Mouse (Mus musculus): ENCODE results near the gene Chd9. TPM values are rescaled to one million over a fixed set of nuclear protein-coding genes. Genes with fewer than 3 reads are reported as not detected.

The Chd9 gene
- polyA plus RNA-seq, 1 experiment from 2014 or later, result 89.0 TPM

DNA sequence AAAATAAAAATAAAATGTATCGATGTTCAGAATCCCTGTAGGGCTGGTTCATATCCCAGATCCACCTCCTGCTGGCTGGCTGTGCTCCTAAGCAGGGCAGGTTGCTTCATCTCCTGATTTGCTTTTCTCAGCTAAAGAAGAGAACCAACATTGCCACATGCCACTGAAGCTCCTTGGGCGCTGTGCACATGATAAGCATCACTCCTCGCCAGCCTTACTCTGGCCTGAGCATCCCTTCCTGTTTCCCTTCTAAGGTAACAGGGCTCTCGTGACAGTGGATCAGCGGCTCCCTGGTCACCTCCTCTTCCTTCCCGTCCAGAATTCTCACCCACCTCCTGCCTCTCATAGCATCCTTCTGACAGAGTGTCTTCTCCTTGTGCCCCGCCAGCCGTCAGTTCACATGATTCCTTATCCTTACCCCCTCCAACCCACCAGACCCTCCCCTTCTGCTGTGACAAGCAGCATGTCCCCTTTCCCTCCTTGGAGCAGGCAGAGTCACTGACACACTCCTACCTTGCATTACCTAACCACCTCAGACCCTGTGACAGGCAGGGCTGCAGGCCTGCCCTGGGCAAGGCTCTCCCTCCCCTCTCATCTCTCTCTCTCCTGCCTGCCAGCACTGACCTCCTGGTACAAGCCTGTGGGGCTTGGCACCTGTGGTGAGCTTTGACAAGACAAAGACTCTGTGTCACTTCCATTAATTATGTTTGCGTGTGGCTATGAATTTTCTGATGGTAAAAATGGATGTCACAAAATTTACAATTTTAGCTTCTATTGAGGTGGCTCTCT, 16.2 kb downstream of the Chd9 start:
- no peak for ATAC-seq (ENCODE audit: low FRiP score)
- peak overlapping the region; percentile 46; the same call in 1 of the 2 replicates for H3K9ac ChIP-seq
- no peaks in the 10 kb centered on the region for H3K36me3 ChIP-seq
- no peak overlapping the region for H3K4me3 ChIP-seq
- WGBS, result 70% methylated on average over 9 of the region's 9 CpGs
- H3K4me1 ChIP-seq (replicated peaks), result peaks cover 24% of the 10 kb centered on the region
- no peak overlapping the region for H3K27ac ChIP-seq
- H3K9me3 ChIP-seq, result no peaks in the 10 kb centered on the region
- no peaks in the 10 kb centered on the region for H3K27me3 ChIP-seq
- H3K4me2 ChIP-seq, result no peak overlapping the region

DNA sequence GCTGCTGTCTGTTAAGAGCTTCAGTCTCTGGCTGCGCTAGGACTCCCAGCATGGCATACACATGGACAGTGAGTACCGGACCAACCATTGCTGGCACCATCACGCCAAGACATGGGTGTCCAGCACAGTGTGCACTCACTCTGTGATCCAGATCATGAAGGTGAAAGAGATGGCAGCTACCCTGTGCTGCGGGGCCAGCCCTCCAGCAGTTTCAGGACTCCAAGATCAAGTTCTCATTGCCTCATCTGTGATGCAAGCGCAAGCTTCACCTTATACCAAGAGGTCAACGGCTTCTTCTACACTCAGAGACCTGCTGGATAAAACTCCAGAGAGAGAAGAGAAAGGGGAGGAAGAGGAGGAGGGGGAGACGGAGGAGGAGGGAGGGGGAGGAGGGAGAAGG, 19.8 kb downstream of the Chd9 start:
- H3K36me3 ChIP-seq, result peaks cover 3% of the 10 kb centered on the region; the same call in 1 of the 2 replicates
- no peak for ATAC-seq (ENCODE audit: low FRiP score)
- H3K9ac ChIP-seq, result no peak overlapping the region
- H3K27ac ChIP-seq, result no peak overlapping the region
- H3K9me3 ChIP-seq, result no peaks in the 10 kb centered on the region
- no peak overlapping the region for H3K4me3 ChIP-seq
- WGBS, result 90% methylated on average over 7 of the region's 7 CpGs
- no peaks in the 10 kb centered on the region for H3K27me3 ChIP-seq
- H3K4me2 ChIP-seq, result no peak overlapping the region
- peaks cover 27% of the 10 kb centered on the region for H3K4me1 ChIP-seq (replicated peaks)

DNA sequence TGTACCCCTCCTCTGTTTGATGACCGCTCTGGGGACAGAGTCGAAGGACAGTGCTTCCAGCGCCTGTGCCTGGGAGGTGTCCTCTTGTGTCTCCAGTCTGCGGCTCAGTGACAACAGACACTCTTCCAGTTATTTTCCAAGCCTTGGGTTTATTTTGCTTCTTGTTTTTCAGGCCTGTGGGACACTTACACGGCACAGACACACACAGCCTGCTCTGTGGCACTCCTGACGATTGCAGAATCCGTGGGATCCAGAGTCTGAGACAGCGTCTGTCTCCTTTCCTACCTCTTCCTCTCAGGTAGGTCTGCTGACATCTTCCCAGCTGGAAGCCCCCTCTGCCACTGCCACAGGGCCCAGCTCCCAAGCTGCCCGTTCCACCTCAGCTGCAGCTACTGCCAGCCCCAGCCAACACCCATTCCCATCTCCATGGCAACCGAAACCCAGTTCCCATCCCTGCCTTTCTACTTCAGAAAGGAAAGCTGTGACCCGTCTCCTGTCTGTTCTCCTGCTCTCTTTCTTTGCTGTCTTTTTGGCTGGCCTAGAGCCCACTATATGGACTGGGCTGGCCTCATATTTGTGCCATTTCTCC, 21.4 kb downstream of the Chd9 start:
- Histone ChIP-seq H3K9ac (peak overlapping the region; percentile 47), H3K27ac (peak overlapping the region; percentile 86), H3K4me1 (replicated peaks) (peaks cover 32% of the 10 kb centered on the region), H3K36me3 (peaks cover 3% of the 10 kb centered on the region; the same call in 1 of the 2 replicates), H3K27me3 (no peaks in the 10 kb centered on the region), H3K4me3 (no peak overlapping the region), H3K9me3 (no peaks in the 10 kb centered on the region), H3K4me2 (no peak overlapping the region)
- ATAC-seq (ENCODE audit: low FRiP score), result 0 out of 2 replicates have a peak, but pooled peaks have one; percentile 59
- 36% methylated on average over 11 of the region's 11 CpGs for WGBS

DNA sequence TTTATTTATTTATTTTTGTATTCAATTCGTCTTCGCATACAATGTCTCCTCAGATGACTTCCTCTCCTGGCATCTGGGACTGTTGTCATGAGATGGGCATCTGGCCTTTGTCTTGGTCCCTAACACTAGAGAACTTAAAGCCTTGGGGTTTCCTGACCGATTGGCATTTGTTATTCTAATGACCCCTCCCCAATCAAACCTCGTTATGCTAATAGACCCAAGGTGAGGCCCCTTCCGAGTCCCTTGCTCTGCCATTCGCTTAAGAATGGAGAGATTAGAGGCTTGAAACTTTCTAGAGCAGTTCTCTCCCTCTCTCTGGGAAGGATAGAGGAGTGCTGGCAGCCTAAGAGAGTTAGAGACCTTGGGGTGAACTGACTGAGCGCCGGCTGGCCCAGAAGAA, 23.4 kb downstream of the Chd9 start:
- no peak for ATAC-seq (ENCODE audit: low FRiP score)
- no peak overlapping the region for H3K9ac ChIP-seq
- no peaks in the 10 kb centered on the region for H3K9me3 ChIP-seq
- H3K27ac ChIP-seq, result no peak overlapping the region
- 37% methylated on average over 8 of the region's 8 CpGs for WGBS
- no peak overlapping the region for H3K4me2 ChIP-seq
- no peak overlapping the region for H3K4me3 ChIP-seq
- H3K4me1 ChIP-seq (replicated peaks), result peaks cover 38% of the 10 kb centered on the region
- H3K27me3 ChIP-seq, result no peaks in the 10 kb centered on the region
- peaks cover 3% of the 10 kb centered on the region; the same call in 1 of the 2 replicates for H3K36me3 ChIP-seq

DNA sequence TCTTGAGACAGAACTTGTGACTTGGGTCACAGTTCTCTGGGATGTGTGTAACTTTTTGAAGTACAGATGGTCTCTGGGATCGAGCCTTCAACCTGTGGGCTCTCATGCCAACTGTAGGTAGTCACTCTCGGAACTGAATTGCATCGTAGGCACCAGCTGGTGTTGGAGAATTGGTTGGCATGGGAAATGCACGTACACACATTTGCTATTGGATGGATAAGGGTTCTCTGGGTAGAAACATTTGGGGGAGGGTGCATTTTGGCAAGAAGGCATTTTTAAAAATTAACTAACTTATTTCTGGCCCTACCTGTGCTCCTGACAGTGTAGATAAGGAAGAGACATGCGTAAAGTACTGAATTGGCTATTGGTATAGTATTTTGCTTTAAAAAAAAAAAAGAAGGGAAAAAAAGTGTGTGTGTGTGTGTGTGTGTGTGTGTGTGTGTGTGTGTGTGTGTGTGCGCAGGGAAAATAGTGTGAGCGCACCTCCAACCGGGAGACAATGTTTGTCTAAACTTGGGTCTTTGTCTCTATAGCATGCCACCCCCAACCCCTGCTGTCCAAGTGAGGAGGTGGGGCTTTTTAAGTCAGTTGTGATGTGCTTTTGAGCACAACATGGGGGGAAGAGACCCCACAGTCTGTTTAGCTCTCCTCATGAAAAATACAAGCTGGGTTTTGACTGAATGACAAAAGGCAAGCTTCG, 26.0 kb downstream of the Chd9 start:
- Histone ChIP-seq H3K4me2 (peak overlapping the region; percentile 17), H3K36me3 (peaks cover 3% of the 10 kb centered on the region; the same call in 1 of the 2 replicates), H3K9ac (0 out of 2 replicates have a peak overlapping the region, but pooled peaks have one; percentile 8), H3K27ac (peak overlapping the region; percentile 83), H3K9me3 (no peaks in the 10 kb centered on the region), H3K4me3 (no peak overlapping the region), H3K27me3 (no peaks in the 10 kb centered on the region), H3K4me1 (replicated peaks) (peaks cover 42% of the 10 kb centered on the region)
- no peak; the same call in none of the 2 replicates for ATAC-seq (ENCODE audit: low FRiP score)
- WGBS, result 40% methylated on average over 9 of the region's 9 CpGs

DNA sequence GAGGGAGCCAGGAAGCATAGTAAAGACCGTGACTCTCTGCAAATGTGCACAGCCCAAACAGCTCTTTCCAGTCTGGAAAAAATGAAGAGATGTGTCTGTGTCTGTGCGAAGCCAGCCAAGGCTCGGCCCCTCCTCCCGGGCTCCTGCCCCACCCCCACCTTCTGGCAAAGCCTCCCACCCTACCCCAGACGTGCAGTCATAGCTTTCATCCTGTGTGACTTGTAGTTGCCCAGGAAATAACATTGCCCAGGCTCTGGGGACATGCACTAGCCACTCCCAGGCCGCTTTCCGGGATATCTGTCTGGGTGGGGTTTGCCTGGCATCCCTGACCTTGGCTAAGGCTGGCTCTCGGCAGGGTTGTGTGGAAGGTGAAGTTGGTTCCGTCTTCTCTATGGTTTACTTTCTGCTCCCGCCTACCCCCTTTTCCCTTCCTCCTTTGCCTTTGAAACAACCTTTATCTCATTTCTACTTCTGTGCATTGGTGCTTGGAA, 26.6 kb downstream of the Chd9 start:
- peak; percentile 73 for ATAC-seq (ENCODE audit: low FRiP score)
- H3K4me2 ChIP-seq, result peak overlapping the region; percentile 17
- H3K36me3 ChIP-seq, result peaks cover 3% of the 10 kb centered on the region; the same call in 1 of the 2 replicates
- 10% methylated on average over 10 of the region's 10 CpGs for WGBS
- no peaks in the 10 kb centered on the region for H3K9me3 ChIP-seq
- peak overlapping the region; percentile 83 for H3K27ac ChIP-seq
- peaks cover 41% of the 10 kb centered on the region for H3K4me1 ChIP-seq (replicated peaks)
- no peaks in the 10 kb centered on the region for H3K27me3 ChIP-seq
- 0 out of 2 replicates have a peak overlapping the region, but pooled peaks have one; percentile 8 for H3K9ac ChIP-seq
- no peak overlapping the region for H3K4me3 ChIP-seq

DNA sequence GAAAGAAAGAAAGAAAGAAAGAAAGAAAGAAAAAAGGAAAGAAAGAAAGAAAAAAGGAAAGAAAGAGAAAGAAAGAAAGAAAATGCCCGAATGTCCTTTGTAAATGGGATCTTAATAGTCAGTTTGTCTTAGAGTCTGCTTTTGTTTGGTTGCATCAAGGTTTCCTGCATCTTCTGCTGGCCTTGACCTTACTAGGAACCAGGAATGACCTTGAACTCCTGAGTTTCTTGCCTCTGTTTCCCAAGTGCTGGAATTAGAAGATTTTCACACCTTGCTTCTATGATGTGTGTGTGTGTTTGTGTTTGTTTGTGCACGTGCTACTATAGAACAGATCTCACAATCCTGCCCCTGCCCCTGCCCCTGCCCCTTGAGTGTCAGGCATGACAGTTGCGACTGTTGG, 28.0 kb downstream of the Chd9 start:
- H3K9me3 ChIP-seq, result no peaks in the 10 kb centered on the region
- H3K9ac ChIP-seq, result no peak overlapping the region
- no peak overlapping the region for H3K27ac ChIP-seq
- peaks cover 34% of the 10 kb centered on the region for H3K4me1 ChIP-seq (replicated peaks)
- H3K36me3 ChIP-seq, result peaks cover 3% of the 10 kb centered on the region; the same call in 1 of the 2 replicates
- no peaks in the 10 kb centered on the region for H3K27me3 ChIP-seq
- H3K4me3 ChIP-seq, result no peak overlapping the region
- H3K4me2 ChIP-seq, result no peak overlapping the region
- ATAC-seq (ENCODE audit: low FRiP score), result no peak
- WGBS, result 93% methylated on average over 3 of the region's 3 CpGs

DNA sequence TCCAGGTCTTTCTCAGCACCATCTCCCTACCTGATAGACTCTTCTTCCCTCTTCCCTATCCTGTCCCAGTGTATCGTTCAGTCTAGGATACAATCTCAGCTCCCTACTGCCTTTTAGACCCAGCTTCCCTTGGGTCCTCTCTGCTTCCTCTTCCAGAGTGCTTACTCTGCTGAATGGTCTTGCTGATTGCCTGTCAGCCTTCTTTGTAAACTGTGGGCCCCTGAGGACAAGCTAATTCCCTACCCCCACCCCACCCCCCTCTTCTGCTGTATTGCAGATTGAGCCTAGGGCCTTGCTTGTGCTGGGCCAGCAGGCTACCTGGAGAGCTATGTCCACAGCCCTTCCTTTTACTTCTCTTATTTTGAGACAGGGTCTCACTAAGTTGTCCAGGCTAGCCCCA, 28.8 kb downstream of the Chd9 start:
- no peak overlapping the region for H3K4me3 ChIP-seq
- no peak overlapping the region for H3K27ac ChIP-seq
- peaks cover 42% of the 10 kb centered on the region for H3K4me1 ChIP-seq (replicated peaks)
- no peak overlapping the region for H3K4me2 ChIP-seq
- no peaks in the 10 kb centered on the region for H3K9me3 ChIP-seq
- H3K9ac ChIP-seq, result no peak overlapping the region; the same call in 1 of the 2 replicates
- peaks cover 3% of the 10 kb centered on the region; the same call in 1 of the 2 replicates for H3K36me3 ChIP-seq
- WGBS, result 26% methylated on average over 1 of the region's 1 CpGs
- H3K27me3 ChIP-seq, result no peaks in the 10 kb centered on the region
- no peak for ATAC-seq (ENCODE audit: low FRiP score)

DNA sequence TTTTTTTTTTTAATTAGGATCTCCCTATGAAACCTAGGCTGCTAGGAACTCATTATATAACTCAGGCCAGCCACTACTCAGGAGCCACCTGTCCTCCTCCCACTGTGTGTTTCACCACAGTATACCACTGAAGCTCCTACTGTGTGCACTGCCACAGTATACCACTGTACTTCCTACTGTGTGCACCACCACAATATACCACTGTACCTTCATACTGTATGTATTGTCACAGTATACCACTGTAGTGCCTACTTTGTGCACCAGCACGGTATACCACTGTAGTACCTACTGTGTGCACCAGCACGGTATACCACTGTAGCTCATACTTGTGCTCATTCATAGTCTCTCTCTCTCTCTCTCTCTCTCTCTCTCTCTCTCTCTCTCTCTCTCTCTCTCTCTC, 29.9 kb downstream of the Chd9 start:
- no peak overlapping the region for H3K27ac ChIP-seq
- H3K9me3 ChIP-seq, result no peaks in the 10 kb centered on the region
- no peak for ATAC-seq (ENCODE audit: low FRiP score)
- peaks cover 52% of the 10 kb centered on the region for H3K4me1 ChIP-seq (replicated peaks)
- H3K36me3 ChIP-seq, result no peaks in the 10 kb centered on the region
- H3K27me3 ChIP-seq, result no peaks in the 10 kb centered on the region
- H3K9ac ChIP-seq, result no peak overlapping the region
- 95% methylated on average over 2 of the region's 2 CpGs for WGBS
- no peak overlapping the region for H3K4me3 ChIP-seq
- H3K4me2 ChIP-seq, result no peak overlapping the region

DNA sequence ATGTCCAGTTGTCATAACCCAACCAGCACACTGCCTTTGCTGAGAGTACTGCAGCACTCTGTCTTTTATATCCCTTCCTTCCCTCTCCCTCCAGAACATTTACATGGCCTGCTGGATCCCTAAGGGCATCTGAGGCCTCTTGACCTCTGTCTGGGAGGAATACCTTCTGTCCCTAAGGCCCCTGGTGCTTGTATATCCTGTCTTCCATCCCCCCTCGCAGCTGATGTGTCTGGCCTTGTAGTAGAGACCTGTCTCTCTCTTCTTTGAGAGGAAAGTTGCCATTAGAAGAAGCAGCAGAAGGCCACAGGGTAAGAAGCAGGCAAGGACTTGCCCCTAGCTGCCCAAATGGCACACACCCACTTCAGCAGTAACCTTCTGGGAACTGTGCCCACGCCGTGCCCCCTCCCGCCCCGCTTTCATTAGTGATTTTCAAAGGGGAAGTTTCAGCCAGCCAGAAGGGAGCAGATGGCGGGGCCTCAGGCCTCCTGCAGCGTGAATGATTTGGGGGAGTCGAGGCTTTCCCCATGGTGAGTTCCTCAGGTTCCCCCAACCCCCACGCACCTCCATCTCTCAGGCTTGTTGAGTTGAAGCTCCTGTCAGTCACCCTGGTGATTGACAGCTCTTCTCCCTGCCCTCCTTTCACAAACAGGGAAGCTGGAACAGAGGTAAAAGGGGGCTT, 33.3 kb downstream of the Chd9 start:
- peak overlapping the region; percentile 88 for H3K27ac ChIP-seq
- no peaks in the 10 kb centered on the region for H3K36me3 ChIP-seq
- H3K9ac ChIP-seq, result peak overlapping the region; percentile 39
- H3K9me3 ChIP-seq, result no peaks in the 10 kb centered on the region
- ATAC-seq (ENCODE audit: low FRiP score), result peak; percentile 48
- 1% methylated on average over 9 of the region's 9 CpGs for WGBS
- H3K27me3 ChIP-seq, result no peaks in the 10 kb centered on the region
- no peak overlapping the region for H3K4me3 ChIP-seq
- peaks cover 34% of the 10 kb centered on the region for H3K4me1 ChIP-seq (replicated peaks)
- H3K4me2 ChIP-seq, result peak overlapping the region; percentile 31

DNA sequence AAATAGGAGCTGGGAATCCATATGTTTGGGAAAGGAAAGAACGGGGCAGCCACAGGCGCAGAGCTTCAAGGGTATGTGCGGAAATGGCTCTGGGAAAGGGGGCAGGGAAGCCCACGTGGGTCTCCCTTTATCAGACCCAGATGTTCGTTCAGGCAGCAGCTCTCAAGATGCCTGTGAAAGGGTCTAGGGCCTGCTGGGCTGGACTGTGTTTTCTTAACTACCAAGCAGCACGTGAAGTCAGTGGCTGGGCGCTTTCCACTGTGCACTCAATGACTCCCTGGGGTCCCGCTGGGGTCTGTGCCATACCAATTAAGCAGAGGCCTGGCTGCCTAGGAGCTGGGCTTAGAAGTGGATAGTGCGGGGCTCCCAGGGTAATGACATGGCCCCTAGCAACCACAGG, 33.9 kb downstream of the Chd9 start:
- Histone ChIP-seq H3K4me1 (replicated peaks) (peaks cover 30% of the 10 kb centered on the region), H3K9me3 (no peaks in the 10 kb centered on the region), H3K4me3 (no peak overlapping the region), H3K36me3 (no peaks in the 10 kb centered on the region), H3K27ac (peak overlapping the region; percentile 88), H3K9ac (peak overlapping the region; percentile 39), H3K27me3 (no peaks in the 10 kb centered on the region), H3K4me2 (peak overlapping the region; percentile 31)
- peak; percentile 91 for ATAC-seq (ENCODE audit: low FRiP score)
- WGBS, result 4% methylated on average over 9 of the region's 9 CpGs

DNA sequence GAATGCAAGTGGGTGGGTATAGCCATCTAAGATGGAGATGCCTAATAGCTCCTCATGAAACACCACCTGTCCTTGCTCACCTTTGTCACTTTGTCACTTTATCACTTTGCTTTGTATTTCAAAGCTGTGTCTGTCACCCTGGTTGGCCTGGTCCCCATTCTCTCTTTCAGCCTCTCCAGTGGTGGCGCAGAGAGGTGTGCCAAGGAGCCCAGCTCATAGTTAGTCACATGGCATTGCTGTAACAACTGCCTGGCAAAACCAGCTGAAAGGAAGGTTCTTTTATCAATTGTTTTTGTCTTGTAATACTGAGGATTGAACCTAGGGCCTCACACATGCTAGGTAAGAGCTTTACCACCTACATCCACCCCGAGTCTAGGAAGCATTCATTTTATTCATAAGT, 38.9 kb downstream of the Chd9 start:
- H3K27ac ChIP-seq, result no peak overlapping the region
- ATAC-seq (ENCODE audit: low FRiP score), result no peak
- 93% methylated on average over 2 of the region's 2 CpGs for WGBS
- H3K9ac ChIP-seq, result no peak overlapping the region
- no peak overlapping the region for H3K4me2 ChIP-seq
- no peak overlapping the region for H3K4me3 ChIP-seq
- no peaks in the 10 kb centered on the region for H3K9me3 ChIP-seq
- no peaks in the 10 kb centered on the region for H3K36me3 ChIP-seq
- H3K4me1 ChIP-seq (replicated peaks), result peaks cover 52% of the 10 kb centered on the region
- H3K27me3 ChIP-seq, result no peaks in the 10 kb centered on the region
